Mouse (Mus musculus): ENCODE data around the gene Pde4dip. TPM values are rescaled to one million over a fixed set of nuclear protein-coding genes. Genes with fewer than 3 reads are reported as not detected.
A peak's percentile ranks its signal among the peaks of the same experiment; 100 is the strongest.

The Pde4dip gene
- total RNA-seq, 1 experiment from 2014 or later = 6.1 TPM

GRCm38 (mm10) chr3:97810334-97810733 lies 78.2 kb downstream of the Pde4dip start:
- ATAC-seq (replicated peaks; ENCODE audit: low read depth, poor library complexity, severe bottlenecking) = no peak

DNA sequence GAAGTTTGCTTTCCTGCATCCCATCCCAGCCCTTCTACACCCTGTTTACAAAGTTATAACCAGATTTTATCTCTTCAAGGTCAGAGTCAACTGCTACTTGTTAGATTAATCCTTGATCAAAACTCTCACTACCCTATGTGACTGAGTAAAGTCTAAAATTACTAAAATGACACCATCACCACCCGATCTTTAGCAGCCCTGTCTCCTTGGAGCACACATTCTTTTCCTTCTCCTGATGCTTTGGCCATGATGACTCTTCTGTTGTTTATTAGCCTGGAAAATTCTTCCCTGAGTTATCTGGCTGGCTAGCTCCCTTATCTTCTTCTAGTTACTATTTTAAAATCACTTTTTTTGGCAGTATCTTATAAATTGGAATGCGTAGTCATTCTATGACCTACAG lies 82.9 kb downstream of the Pde4dip start:
- no peak for ATAC-seq (replicated peaks; ENCODE audit: low read depth, poor library complexity, severe bottlenecking)

GRCm38 (mm10) chr3:97803675-97804074 lies 84.8 kb downstream of the Pde4dip start:
- ATAC-seq (replicated peaks; ENCODE audit: low read depth, poor library complexity, severe bottlenecking) = no peak

DNA sequence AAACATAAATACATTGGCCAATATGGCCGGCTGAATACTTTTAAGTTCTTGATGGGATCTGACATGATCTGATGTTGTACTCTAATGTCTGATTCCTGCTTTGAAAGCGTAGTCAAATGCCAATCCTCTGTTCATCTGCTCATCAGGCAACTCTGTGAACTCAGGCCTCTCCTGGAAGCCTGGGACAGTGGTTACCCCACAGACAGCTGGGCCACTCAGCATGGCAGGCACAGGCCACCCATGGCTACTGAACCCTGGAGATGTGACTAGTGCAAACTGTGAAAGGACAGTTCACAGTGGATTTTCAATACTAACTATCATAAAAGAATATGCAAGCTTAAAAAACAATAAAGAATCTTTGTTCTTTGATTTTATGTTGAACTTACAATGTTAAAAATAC lies 85.6 kb downstream of the Pde4dip start:
- no peak for ATAC-seq (replicated peaks; ENCODE audit: low read depth, poor library complexity, severe bottlenecking)

GRCm38 (mm10) chr3:97802297-97802696 lies 86.2 kb downstream of the Pde4dip start:
- ATAC-seq (replicated peaks; ENCODE audit: low read depth, poor library complexity, severe bottlenecking) = no peak

DNA sequence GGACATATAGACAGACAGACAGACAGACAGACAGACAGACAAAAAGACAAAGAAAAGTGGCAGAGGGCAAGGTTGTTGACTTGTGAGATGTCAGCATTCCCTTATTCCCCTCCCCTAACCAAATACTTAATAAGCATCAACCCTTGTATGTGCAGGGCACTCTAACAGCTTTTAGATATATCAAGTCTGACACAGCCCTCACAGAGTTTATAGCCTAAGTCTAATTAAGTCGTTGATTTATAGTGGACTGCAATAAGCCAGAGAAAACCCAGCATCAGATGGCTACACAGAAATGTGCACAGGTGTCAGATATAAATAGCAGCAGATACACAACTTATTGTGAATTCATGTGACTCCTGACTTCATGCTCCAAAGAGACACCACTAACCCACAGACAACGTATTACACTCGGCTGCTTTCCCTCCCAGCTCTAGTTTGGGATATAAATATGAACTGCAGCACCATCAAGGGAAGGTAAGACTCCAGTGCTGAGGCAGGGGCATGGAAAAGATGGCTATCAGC lies 87.3 kb downstream of the Pde4dip start:
- no peak for ATAC-seq (replicated peaks; ENCODE audit: low read depth, poor library complexity, severe bottlenecking)

DNA sequence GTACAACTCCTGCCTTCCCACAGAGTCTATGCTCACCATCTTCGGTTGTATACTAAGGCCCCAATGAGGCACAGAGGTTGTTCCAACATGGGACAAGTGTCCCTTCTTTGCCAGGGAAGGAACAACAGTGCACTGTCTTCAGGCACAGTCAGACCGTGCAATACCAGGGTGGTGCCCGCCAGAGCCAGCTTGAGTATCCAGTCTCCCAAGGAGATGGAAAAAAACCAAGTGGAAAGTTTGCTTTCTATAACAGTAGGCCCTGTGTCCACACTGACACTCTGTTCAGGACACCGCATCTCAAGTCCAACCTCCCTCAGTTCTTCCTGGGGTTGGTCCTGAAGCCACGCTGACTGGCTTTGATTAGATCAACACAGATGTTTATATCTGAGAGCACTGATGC lies 87.8 kb downstream of the Pde4dip start:
- no peak for ATAC-seq (replicated peaks; ENCODE audit: low read depth, poor library complexity, severe bottlenecking)

DNA sequence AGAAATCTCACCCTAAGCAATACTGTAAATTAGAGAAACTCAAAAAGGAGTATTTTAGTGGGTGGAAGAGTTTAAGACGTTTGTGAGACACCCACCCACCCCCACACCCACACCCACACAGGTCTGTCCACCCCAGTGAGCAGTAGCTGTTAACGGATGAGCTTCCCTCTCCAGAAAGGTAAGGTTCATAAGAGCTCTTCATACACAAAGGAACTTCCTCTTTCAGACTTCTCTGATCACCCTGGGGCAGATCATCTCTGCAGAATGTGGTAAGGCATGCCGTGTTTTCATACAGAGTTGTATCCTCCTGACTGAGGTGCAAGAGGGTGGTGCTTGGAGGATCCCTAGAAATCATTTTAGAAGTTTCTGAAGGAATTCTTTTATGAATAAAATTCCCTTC lies 88.5 kb downstream of the Pde4dip start:
- peak; percentile 69 for ATAC-seq (replicated peaks; ENCODE audit: low read depth, poor library complexity, severe bottlenecking)

DNA sequence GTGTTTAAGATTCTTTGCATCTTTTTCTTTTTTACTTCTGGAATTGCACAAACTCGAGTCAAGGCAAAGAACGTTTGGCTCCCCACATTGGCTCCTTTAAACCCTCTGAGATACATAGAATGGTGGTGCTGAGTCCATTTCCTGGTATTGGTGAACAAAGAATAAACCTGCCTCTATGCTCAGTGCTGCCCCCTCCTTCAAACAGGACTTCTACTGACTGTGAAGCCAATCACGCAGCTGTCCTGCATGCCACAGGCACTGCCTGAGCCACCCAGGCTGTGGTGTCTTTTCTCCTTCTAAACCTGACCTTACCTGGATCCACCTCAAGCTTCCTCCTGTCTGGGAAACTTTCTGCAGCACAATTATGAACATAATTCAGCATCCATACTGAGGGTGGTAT lies 89.2 kb downstream of the Pde4dip start:
- 0 out of 2 replicates have a peak, but pooled peaks have one; percentile 25 for ATAC-seq (replicated peaks; ENCODE audit: low read depth, poor library complexity, severe bottlenecking)

DNA sequence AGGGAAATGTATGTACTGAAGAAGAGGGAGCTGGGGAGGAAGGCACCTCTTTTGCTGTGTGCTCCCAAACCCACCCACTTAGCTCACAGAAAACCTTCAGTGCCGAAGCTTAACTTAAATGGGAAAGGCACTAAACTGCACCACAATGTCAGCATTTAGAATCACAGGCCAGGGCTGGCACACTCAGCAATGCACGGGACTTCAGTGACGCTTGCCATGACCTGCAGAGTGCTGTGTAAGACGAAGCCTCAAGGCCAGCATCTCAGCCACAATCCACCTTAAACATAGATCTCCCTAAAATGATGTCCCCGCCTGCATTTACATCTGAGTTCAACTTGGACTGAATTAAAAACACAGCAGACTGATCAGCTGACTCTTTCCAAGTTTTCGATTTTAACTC lies 91.1 kb downstream of the Pde4dip start:
- ATAC-seq (replicated peaks; ENCODE audit: low read depth, poor library complexity, severe bottlenecking) = no peak

DNA sequence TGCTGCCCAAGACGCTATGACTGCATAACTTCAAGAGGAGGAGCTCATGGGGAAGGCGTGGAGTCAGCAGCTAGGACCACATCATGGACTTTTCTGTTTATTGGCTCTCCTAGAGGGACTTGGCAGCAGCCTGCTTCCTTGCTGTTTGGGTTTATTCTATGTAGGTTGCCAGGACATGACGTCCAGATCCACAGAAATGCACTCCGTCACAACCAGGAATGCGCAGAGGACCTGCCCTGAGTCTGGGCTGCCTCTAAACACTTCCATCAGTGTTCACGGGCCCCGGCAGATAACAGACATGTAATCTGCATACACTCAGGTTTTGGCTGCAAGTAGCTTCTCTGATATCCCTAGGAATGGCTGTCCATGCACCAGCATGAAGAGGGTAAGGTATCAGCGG lies 94.5 kb downstream of the Pde4dip start:
- ATAC-seq (replicated peaks; ENCODE audit: low read depth, poor library complexity, severe bottlenecking) = no peak

- no peak for ATAC-seq (replicated peaks; ENCODE audit: low read depth, poor library complexity, severe bottlenecking)
Measured at GRCm38 (mm10) chr3:97790150-97790549, 98.4 kb downstream of the Pde4dip start.

GRCm38 (mm10) chr3:97789317-97789716 lies 99.2 kb downstream of the Pde4dip start:
- ATAC-seq (replicated peaks; ENCODE audit: low read depth, poor library complexity, severe bottlenecking) = no peak

DNA sequence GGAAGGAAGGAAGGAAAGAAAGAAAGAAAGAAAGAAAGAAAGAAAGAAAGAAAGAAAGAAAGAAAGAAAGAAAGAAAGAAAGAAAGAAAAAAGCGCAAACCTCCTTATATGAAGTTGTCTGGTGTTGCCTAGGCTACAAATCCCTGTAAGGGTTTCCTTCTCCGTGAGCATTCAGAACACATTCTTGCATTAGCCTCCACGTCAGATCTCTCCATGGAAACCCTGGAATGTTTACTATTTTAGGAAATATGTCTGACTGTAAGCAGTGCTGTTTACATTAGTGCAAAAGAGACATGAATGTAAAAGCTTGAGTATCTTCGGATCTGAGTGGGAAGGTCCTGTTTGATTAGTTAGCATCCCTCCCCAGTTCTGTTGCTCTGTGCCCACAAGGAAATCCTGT lies 112.3 kb downstream of the Pde4dip start:
- no peak for ATAC-seq (replicated peaks; ENCODE audit: low read depth, poor library complexity, severe bottlenecking)

DNA sequence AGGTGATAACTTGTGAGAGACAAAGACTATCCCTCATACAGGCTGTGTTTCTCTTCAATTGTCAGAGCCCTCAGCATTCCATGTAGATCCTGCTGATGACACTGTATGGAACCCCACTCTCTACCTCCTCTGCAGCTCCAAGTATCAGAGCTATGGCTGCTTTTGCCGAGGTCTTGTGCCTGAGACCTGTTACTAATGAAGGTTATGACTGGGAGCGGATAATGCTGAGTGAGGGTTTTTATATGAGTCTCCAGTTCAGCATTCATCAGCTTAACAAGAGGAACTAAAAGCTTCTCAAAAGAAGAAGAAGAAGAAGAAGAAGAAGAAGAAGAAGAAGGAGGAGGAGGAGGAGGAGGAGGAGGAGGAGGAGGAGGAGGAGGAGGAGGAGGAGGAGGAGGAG lies 112.8 kb downstream of the Pde4dip start:
- no peak for ATAC-seq (replicated peaks; ENCODE audit: low read depth, poor library complexity, severe bottlenecking)

DNA sequence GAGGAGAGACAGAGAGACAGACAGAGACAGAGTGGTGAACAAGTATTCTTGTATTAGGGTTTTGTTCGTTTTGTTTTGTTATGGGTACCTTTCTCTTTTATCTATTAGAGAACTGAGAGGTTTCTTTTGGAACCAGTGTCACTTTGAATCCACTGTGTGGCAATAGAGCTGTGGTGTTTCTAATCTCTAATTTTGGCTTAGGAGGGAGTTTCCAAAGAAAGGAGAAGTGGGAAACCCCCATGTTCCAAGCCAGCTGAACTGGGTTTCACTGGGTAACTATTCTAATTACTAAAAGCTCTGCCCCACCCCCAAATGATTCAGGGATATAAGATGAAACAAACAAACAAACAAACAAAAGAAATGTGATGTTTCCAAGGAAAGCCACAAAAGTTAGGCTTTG lies 113.6 kb downstream of the Pde4dip start:
- peak; percentile 93 for ATAC-seq (replicated peaks; ENCODE audit: low read depth, poor library complexity, severe bottlenecking)

GRCm38 (mm10) chr3:97767771-97768762 lies 120.4 kb downstream of the Pde4dip start:
- ATAC-seq (replicated peaks; ENCODE audit: low read depth, poor library complexity, severe bottlenecking) = peak; percentile 95

DNA sequence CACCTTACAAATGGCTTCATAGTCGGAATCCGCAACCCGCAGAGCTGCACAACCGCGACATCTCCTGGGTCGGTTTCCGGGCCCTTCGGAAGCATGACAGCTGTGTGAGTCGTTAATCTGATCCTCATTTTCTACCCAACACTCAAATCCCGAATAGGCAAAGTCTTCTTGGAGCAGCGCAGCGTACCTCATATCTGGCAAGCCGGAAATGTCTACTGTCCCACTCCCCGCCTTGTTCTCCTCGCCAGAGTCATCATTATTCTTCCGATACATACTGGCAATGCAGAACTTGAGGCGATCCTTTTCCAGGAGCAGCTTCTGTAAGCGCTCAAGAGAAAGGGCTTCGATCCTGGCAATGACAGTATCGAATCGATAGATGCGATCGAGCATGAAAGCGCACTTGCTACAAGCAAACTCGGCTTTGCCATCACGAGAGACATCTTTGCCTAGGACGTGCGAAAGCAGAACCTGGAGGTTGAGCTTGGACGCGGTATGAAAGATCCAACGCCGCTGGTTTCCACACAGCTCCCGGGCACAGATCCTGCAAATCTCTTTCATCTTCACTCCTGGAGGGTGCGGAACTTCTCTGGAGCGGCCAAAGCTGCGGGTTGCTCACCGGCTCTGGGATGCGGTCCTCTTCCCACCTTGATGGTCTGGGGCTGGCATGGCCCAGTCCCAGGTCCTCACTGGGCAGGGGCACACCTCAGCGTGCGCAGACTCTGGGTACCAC lies 121.3 kb downstream of the Pde4dip start:
- ATAC-seq (replicated peaks; ENCODE audit: low read depth, poor library complexity, severe bottlenecking) = peak; percentile 7

- no peak for ATAC-seq (replicated peaks; ENCODE audit: low read depth, poor library complexity, severe bottlenecking)
Measured at GRCm38 (mm10) chr3:97766459-97766858, 122.0 kb downstream of the Pde4dip start.

DNA sequence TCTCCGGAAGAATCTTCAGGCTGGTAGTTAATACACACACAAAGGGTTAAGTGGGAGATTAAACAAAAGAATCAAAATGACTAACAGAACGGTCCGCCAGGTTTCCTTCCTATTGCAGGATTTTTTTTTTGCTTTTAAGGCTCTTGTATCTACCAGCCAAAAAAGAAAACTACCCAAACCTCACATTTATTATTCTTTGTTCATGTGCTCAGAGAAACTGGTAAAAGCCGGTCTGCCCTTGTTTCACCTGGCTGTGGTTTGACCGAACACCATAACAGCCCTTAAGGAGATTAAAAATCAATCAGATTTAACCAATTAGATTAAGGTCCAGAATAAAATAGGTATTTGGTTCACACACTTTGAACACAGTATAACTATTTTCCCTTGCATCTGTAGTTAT lies 124.4 kb downstream of the Pde4dip start:
- no peak for ATAC-seq (replicated peaks; ENCODE audit: low read depth, poor library complexity, severe bottlenecking)

- no peak for ATAC-seq (replicated peaks; ENCODE audit: low read depth, poor library complexity, severe bottlenecking)
Measured at GRCm38 (mm10) chr3:97761951-97762350, 126.6 kb downstream of the Pde4dip start.
